Mouse (Mus musculus) forebrain, postnatal 0 days (tissue): Measurements from ENCODE around the gene Mydgf. TPM values are rescaled to one million over a fixed set of nuclear protein-coding genes. Genes with fewer than 3 reads are reported as not detected.

Source experiments
- ATAC-seq: fragments of 200-750 bp; cut with Nextera tagmentation; 2 replicates; pipeline ENCODE4 v1.8.0; 2017; ENCODE audit warnings: mild to moderate bottlenecking, moderate library complexity
- DNase-seq: peaks from one replicate; pipeline ENCODE4 v3.0.0-alpha.2; 2015
- H3K27ac ChIP-seq: fragments of 300-500 bp; sonication (generic); 2 replicates; pipeline ENCODE4 v1.5.1; 2014; ENCODE audit warnings: low read depth, mild to moderate bottlenecking, antibody characterized with exemption, low read length, moderate library complexity, mixed read lengths
- H3K27me3 ChIP-seq: fragments of 300-500 bp; sonication (generic); 2 replicates; pipeline ENCODE4 v1.6.1; 2014; ENCODE audit warnings: mild to moderate bottlenecking, low read length, mixed read lengths; ENCODE audit not compliant: insufficient read depth
- H3K36me3 ChIP-seq: fragments of 300-500 bp; sonication (generic); 2 replicates; pipeline ENCODE4 v1.6.1; 2014; ENCODE audit warnings: mild to moderate bottlenecking, moderate library complexity; ENCODE audit not compliant: insufficient read depth
- H3K4me1 ChIP-seq: fragments of 300-500 bp; sonication (generic); 2 replicates; pipeline ENCODE4 v1.6.1; 2014; ENCODE audit warnings: antibody characterized with exemption; ENCODE audit not compliant: insufficient read depth
- H3K4me2 ChIP-seq: fragments of 300-500 bp; sonication (generic); 2 replicates; pipeline ENCODE4 v1.6.1; 2014; ENCODE audit warnings: low read depth, mild to moderate bottlenecking, moderate library complexity
- H3K4me3 ChIP-seq: fragments of 300-500 bp; sonication (generic); 2 replicates; pipeline ENCODE4 v1.5.1; 2014; ENCODE audit warnings: low read depth, low read length, mixed read lengths
- H3K9ac ChIP-seq: fragments of 300-500 bp; sonication (generic); 2 replicates; pipeline ENCODE4 v1.6.1; 2014; ENCODE audit warnings: mild to moderate bottlenecking
- H3K9me3 ChIP-seq: fragments of 300-500 bp; sonication (generic); 2 replicates; pipeline ENCODE4 v1.6.1; 2016; ENCODE audit warnings: low read length
- CTCF ChIP-seq: sonication (generic); IDR thresholded peaks from 2 replicates; pipeline ENCODE4 v1.5.1; 2016; ENCODE audit warnings: antibody characterized with exemption, control low read depth, low read depth
- WGBS: fragments of 180-500 bp; shearing (Covaris S2); extraction: QIAGEN DNeasy Blood & Tissue Kit; methylation state at CpG from one replicate; pipeline ENCODE4 v1.1.7; 2014; 5-methylcytosine and 5-hydroxymethylcytosine counted together
- polyA plus RNA-seq: library from polyadenylated mRNA; unstranded; fragments of >200 nt; fragmentation: Nextera tagmentation; extraction: Ambion mirVana; gene quantifications from 2 replicates; pipeline ENCODE4 v1.2.1, GENCODE M21; 2015
- total RNA-seq: library from RNA; depleted of rRNA; stranded (reverse); fragments of >200 nt; gene quantifications from 2 replicates; pipeline ENCODE4 v1.2.3, GENCODE M21; 2014

Mydgf gene
- total and polyA plus RNA-seq, 2 experiments from 2014 or later = 52.3 to 75.0 TPM

- ATAC-seq (no peak), DNase-seq (no peak)
- 92% methylated on average over 13 of the region's 13 CpGs for WGBS
- Histone ChIP-seq H3K9ac (no peak overlapping the region), H3K4me1 (no peaks in the 10 kb centered on the region), H3K27ac (no peak overlapping the region), H3K27me3 (no peaks in the 10 kb centered on the region), H3K9me3 (no peaks in the 10 kb centered on the region), H3K36me3 (peaks cover 89% of the 10 kb centered on the region), H3K4me2 (no peak overlapping the region), H3K4me3 (no peak overlapping the region)
- TF ChIP-seq CTCF = no peak
These were observed 11.0 kb upstream of the Mydgf start for GRCm38 (mm10) chr17:56194765-56195164.

GRCm38 (mm10) chr17:56194357-56194756 lies 10.6 kb upstream of the Mydgf start:
- H3K36me3 ChIP-seq = peaks cover 92% of the 10 kb centered on the region
- no peak for DNase-seq
- no peaks in the 10 kb centered on the region for H3K9me3 ChIP-seq
- no peaks in the 10 kb centered on the region for H3K27me3 ChIP-seq
- WGBS = 92% methylated on average over 12 of the region's 12 CpGs
- no peak overlapping the region for H3K27ac ChIP-seq
- ATAC-seq = no peak
- H3K4me1 ChIP-seq = no peaks in the 10 kb centered on the region
- TF ChIP-seq CTCF = no peak
- no peak overlapping the region for H3K9ac ChIP-seq
- H3K4me2 ChIP-seq = no peak overlapping the region
- H3K4me3 ChIP-seq = no peak overlapping the region

GRCm38 (mm10) chr17:56191266-56191665 lies 7.5 kb upstream of the Mydgf start:
- TF ChIP-seq CTCF = no peak
- Histone ChIP-seq H3K36me3 (peaks cover 88% of the 10 kb centered on the region), H3K9me3 (no peaks in the 10 kb centered on the region), H3K9ac (no peak overlapping the region), H3K4me1 (no peaks in the 10 kb centered on the region), H3K27ac (no peak overlapping the region), H3K4me3 (no peak overlapping the region), H3K4me2 (no peak overlapping the region), H3K27me3 (no peaks in the 10 kb centered on the region)
- ATAC-seq (no peak), DNase-seq (no peak)
- 83% methylated on average over 6 of the region's 6 CpGs for WGBS

GRCm38 (mm10) chr17:56185281-56186141 lies 1.8 kb upstream of the Mydgf start:
- TF ChIP-seq CTCF = no peak
- no peak for ATAC-seq
- no peaks in the 10 kb centered on the region for H3K27me3 ChIP-seq
- H3K4me3 ChIP-seq = no peak overlapping the region
- peaks cover 9% of the 10 kb centered on the region for H3K4me1 ChIP-seq
- no peak overlapping the region for H3K4me2 ChIP-seq
- H3K9ac ChIP-seq = no peak overlapping the region
- H3K27ac ChIP-seq = peak overlapping the region; percentile 29; the same call in 1 of the 2 replicates
- peaks cover 44% of the 10 kb centered on the region for H3K36me3 ChIP-seq
- DNase-seq = no peak
- 37% methylated on average over 11 of the region's 11 CpGs for WGBS
- no peaks in the 10 kb centered on the region for H3K9me3 ChIP-seq

GRCm38 (mm10) chr17:56182975-56183657 lies 604 bp downstream of the Mydgf start:
- H3K36me3 ChIP-seq = peaks cover 44% of the 10 kb centered on the region

GRCm38 (mm10) chr17:56175416-56175815 lies 8.3 kb downstream of the Mydgf start:
- no peak overlapping the region for H3K9ac ChIP-seq
- peaks cover 51% of the 10 kb centered on the region for H3K36me3 ChIP-seq
- 95% methylated on average over 3 of the region's 3 CpGs for WGBS

More at GRCm38 (mm10) chr17:56182975-56183657, 604 bp downstream of the Mydgf start:
- H3K9ac ChIP-seq = peak overlapping the region; percentile 75
- no peak for TF ChIP-seq CTCF
- peak; percentile 35 for ATAC-seq
- peaks cover 9% of the 10 kb centered on the region for H3K4me1 ChIP-seq
- no peaks in the 10 kb centered on the region for H3K27me3 ChIP-seq
- peak overlapping the region; percentile 89 for H3K4me3 ChIP-seq
- WGBS = 2% methylated on average over 14 of the region's 14 CpGs
- no peak for DNase-seq
- H3K9me3 ChIP-seq = no peaks in the 10 kb centered on the region
- H3K4me2 ChIP-seq = peak overlapping the region; percentile 91
- H3K27ac ChIP-seq = peak overlapping the region; percentile 64

More at GRCm38 (mm10) chr17:56175416-56175815, 8.3 kb downstream of the Mydgf start:
- no peak for DNase-seq
- Histone ChIP-seq H3K27ac (no peak overlapping the region), H3K27me3 (no peaks in the 10 kb centered on the region), H3K4me2 (no peak overlapping the region), H3K9me3 (no peaks in the 10 kb centered on the region), H3K4me3 (no peak overlapping the region), H3K4me1 (no peaks in the 10 kb centered on the region)
- ATAC-seq = no peak
- TF ChIP-seq CTCF = no peak
